Mouse (Mus musculus): ENCODE results near the gene Prm2.
"Not testable (repeated sequence)": the region's sequence is repeated elsewhere in the genome, so short reads cannot be mapped to it uniquely, and the experiment has no call there.

Prm2 gene

DNA sequence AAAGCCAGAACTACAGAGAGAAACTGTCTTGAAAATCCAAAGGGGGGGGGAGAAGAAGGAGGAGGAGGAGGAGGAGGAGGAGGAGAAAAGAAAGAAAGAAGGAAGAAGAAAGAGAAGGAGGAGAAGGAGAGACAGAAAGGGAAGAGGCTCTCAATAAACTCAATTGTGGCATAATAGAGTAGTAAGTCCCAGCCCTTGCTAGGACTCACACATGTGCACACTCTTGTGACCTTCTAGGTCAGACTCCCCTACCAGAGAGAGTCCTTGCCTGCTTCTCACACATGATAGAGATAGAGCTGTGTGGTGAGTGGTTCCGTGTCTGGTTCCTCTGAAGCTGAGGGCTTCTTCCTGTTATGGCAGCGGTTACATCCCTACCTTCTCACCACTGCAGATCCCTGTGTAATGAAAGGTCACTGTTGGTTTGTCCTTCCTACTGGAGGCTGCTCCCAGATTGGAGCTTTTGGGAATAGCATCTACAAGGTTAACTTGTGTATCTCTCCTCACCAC, 17.0 kb upstream of the Prm2 start, which contains the start of gene Gm11172:
TSS of gene Gm11172 (plus strand) at position 51 of the 507 bp plus-strand sequence.
- no peak for DNase-seq (ENCODE audit: low spot score in 2 of 2)

DNA sequence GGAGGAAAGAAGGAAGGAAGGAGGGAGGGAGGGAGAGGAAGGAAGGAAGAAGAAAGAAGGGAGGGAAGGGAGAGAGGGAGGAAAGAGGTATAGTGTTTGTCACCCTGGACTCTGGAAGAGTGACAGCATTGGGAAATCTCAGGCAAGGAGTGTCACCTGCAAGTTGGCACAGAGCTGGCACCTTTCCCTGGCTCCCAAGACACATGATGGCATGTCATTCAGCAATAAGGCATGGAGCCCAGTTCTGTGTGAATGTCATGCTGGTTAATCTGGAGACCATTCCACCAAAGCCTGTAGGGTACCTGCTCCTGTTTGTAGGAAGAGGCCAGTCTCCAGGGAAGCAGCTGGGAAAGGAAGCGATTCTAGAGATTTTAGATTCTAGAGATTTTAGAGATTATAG, 14.4 kb upstream of the Prm2 start:
- no peak for DNase-seq (ENCODE audit: low spot score in 2 of 2)

DNA sequence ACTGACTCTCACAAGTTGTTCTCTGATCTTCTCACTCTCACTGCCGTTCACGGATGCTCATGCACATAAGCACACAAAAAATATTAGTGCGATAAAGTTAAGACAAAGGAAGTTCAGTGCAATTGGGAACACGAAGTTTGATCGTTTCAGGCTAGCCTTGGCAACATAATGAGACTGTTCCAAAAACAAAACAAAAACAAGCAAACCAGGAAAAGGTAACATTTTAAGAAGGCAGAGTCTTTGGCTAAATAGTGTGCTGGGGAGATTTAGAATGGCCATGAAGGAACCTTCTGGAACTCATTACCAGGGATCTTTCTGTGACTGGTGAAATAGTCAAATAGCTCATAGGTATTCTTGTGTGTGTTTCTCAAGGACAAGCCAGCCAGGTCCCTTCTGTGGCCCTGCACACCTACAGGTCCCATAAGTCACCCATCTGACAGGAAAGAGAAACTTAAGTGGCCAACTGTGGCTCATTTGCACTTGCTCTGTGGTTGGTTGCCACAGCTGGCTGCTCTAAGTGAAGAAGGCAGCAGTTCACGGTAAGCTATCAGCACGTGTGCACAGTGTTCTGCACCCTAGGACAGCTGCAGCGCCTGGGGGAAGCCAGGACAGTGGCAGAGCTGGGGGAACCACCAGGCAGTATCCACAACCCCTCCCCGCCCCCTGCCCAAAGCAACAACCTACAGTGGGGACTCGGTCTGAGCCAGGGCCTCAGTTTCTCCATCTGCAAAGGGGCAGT, 10.0 kb upstream of the Prm2 start, which contains the start of gene Prm1:
TSS of gene Prm1 (minus strand) at position 51 of the 739 bp plus-strand sequence.
- DNase-seq (ENCODE audit: low spot score in 2 of 2) = no peak

DNA sequence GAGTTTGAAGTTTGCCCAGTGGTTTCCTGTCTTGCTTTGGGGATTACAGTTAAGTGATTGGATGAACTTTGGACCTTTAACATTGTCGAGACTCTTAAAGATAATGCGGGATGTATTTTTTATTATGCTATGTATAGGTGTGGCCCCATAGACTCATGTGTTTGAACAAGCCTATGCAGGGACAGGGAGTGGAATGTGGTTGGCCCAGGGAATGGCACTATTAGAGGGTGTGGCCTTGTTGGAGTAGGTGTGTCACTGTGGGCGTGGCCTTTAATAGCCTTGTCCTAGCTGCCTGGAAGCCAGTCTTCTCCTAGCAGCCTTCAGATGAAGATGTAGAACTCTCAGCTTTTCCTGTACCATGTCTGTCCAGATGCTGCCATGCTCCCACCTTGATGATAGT, 6.5 kb upstream of the Prm2 start:
- DNase-seq (ENCODE audit: low spot score in 2 of 2) = not testable (repeated sequence)

DNA sequence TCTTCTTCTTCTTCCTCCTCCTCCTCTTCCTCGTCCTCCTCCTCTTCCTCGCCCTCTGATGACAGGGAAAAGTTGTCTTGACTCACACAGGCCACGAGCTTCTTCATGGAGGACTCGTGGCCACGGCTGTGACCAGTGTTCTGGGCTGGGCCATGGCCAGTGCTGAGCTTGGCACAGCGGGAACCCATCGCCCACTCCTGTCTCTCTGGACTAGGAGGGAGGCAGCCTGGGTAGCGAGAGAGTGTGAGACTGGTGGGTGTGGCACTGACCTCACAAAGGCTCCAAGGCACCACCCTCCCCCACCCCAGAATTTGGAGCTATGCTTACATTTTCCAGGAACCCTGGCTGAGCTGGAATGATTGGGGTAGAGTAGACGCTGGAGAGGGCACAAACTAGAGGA, 5.2 kb downstream of the Prm2 start, which contains the start of gene Prm3:
TSS of gene Prm3 (minus strand) at position 213 of the 400 bp plus-strand sequence.
- no peak for DNase-seq (ENCODE audit: low spot score in 2 of 2)

DNA sequence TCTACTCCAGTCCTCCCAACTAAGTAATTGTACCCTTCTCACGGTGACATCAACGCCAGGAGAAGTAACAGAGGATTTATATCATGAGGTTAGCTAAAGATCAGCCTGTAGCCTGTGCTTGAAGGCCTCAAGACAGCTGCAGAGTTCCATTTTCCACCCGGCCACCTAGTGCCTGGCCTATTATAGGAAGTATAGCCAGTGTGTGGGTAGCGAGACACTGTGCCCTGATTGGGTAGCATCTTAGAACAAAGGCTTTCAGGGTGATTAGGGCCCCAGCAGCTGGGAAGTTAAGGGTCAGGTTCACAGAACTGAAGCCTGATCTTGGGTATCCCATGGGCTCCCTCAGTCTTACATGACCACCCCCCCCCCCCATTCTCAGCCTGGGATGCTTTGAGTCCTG, 7.1 kb downstream of the Prm2 start:
- DNase-seq (ENCODE audit: low spot score in 2 of 2) = no peak

DNA sequence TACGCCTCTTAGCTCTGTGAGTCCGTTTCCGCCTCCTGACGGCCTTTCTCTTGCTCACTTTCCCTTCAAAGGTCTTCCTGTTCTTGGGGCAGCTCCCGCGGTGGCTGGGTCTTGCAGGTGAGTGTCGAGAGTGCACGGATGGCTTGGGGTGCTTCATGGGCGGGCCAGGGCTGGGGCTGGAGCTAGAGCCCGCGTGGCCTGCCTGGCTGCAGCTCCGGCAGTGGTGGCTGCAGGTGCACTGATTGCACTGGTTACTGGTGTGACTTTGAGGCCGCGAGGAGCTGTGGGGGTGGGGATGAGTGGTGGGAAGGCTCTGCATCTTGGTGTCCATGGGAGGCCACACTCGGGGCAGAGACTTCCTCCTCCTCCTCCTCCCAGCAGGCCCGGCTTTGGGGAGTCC, 7.7 kb downstream of the Prm2 start, which contains the start of gene Tnp2:
TSS of gene Tnp2 (minus strand) at position 390 of the 400 bp plus-strand sequence.
- DNase-seq (ENCODE audit: low spot score in 2 of 2) = no peak

DNA sequence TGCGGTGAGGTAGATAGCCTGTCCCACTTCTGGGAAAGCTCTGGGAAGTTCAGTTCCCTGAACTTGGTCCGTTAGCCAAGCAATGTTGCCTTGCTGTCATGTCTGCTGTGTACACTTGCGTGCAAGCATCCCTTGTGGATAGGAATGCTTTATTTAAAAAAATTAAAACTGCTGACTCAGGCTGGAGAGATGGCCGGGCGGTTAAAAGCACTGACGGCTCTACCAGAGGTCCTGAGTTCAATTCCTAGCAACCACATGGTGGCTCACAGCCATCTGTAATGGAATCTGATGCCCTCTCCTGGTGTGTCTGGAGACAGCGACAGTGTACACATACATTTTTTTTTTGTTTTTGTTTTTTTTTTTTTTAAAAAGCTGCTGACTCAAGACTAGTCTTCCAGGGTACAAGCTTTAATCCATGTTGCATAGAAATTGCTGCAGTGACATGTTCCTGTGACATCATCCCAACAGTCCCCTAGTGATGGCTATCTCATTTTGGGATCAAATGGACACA, 8.3 kb downstream of the Prm2 start:
- no peak for DNase-seq (ENCODE audit: low spot score in 2 of 2)

DNA sequence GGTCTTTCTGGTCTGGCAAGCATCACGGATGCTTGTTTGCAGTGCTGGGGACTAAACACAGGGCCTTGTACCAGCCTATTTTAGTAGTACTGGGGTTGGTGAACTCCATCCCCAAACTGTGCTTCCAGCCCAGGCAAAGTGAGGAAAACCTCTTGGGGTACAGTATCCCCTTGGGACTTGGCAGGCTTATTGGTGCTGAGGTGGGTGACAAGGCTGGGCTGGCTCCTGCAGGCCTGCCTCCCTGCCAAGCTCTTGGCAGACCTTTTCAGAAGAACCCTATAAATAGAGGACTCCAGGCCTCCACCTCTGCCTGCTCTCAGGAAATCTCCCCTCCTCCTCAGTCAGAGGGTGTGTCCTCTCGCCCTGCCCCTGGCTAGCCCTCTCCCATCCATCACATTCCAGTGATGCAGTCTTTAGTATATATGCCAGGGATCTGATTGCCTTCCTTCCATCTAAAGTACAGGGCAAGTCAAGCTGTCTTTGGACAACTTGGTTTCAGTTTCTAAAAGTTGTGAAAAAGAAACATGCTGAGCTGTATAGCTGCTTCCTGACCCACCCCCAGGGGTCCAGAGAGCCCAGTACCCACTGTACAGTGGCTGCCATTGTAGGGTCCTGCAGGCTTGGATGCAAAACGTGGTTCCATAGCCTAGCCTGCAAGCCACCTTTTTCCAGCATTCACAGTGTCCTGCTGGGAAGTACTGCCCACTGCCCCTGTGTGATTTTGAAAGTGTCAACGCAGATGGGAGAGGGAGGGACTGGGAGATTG, 9.0 kb downstream of the Prm2 start:
- no peak for DNase-seq (ENCODE audit: low spot score in 2 of 2)

DNA sequence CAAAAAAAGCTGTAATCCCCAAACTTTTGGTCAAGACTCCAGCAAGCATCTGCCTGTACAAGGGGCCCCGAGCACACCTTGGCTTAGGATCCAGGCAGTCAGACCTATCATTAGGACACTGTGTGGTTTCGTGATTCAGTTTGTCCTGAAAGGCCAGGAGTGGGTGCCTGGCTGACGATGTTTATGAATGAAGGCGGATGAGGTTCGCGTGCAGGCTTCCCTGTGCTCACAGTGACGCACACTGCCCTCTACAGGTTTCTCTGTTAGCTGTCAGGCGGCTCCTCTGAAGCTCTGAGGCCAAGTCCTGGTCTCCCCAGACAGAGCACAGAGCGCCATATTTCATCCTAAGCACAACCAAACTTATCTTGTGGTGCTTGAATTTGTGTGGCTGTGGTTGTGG, 9.6 kb downstream of the Prm2 start:
- DNase-seq (ENCODE audit: low spot score in 2 of 2) = peak; percentile 42 to 84

DNA sequence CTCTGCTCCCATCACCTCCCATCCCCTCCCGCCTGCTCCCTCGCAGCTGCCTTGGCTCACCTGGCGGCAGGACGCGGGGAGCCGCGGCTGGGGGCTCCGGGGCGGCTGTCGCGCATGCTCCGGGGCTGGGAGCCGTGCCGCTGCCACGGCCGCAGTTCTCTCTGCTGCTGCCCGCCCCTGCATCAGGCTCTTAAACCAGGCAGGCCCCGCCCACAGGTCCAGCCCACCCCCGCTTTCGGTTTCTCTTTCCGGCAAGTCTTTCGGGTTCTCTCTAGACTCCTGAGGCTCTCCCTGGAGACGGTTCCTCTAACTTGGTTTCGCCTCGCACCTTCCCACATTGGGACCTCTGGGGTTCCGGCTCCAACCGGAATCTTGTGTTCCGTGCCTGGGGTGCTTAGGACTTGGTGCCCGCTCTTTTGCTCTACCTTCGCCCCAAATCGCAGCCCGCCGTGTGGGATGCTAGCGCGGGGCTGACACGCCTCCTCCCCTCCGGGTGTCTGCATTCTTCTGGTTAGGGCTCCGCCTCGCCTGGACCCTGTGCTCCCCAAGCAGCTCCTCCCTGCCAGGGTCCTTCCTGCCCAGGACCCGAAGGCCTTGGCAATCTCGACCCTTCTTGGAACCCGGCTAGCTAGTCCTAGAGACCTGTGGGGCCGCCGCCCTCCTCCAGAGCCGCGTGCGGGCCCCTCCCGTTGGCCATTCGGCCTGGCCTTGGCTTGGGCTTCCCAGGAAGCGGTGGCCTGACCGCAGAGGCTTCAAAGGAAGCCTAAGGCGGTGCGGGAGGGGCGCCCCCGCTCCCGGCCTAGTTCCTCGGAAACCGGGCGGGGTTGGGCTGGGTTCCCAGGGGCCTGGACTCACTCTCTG, 10.3 kb downstream of the Prm2 start, which contains the start of gene Socs1:
TSS of gene Socs1 (minus strand) at position 166 of the 861 bp plus-strand sequence.
- peak; percentile 37 to 78 for DNase-seq (ENCODE audit: low spot score in 2 of 2)

DNA sequence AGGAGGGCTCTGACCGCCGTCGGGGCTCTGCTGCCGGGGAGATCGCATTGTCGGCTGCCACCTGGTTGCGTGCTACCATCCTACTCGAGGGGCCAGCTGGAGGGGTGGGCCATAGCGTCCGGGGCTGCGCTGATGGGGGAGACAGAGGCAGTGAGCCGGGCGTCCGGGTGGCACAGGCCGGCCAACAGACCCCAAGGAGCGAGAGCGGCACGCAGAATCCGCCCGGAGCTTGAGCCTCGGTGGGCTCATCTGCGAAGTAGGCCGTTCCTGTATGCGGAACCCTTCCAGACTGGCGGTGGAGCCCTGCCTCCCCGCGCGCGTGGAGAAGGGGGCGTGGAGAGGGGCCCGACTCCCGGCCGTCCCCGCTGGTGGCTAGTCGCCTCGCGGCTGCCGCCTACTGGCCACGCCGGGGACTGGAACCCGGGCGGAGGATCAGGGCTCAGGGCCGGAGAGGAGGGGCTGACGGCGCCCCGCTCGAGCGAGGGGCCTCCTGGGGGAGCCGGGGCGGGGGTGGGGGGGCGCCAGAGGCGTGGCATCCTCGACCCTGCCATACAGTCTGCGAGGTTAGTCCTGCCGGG, 11.1 kb downstream of the Prm2 start:
- DNase-seq (ENCODE audit: low spot score in 2 of 2) = peak; percentile 40 to 81

DNA sequence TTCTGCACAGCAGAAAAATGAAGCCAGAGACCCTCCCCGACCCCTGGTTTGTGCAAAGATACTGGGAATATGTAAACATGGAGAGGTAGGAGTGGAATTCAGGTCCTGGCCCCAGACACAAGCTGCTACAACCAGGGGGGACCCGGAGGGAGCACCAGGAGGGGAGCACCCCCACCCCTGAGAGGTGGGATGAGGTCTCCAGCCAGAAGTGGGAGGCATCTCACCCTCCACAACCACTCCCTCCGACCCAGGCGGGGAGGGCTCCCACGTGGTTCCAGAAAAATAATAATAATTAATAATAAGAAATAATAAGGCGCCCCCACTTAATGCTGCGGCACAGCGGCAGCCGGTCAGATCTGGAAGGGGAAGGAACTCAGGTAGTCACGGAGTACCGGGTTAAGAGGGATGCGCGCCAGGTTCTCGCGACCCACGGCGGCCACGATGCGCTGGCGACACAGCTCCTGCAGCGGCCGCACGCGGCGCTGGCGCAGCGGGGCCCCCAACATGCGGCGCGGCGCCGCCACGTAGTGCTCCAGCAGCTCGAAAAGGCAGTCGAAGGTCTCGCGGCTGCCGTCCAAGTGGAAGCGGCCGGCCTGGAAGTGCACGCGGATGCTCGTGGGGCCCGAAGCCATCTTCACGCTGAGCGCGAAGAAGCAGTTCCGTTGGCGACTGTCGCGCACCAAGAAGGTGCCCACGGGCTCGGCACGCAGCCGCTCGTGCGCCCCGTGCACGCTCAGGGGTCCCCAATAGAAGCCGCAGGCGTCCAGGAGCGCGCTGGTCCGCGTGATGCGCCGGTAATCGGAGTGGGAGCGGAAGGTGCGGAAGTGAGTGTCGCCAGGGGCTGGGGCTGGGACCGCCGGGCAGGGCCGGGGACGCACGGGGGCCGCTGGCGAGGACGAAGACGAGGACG, 11.8 kb downstream of the Prm2 start:
- DNase-seq (ENCODE audit: low spot score in 2 of 2) = no peak

DNA sequence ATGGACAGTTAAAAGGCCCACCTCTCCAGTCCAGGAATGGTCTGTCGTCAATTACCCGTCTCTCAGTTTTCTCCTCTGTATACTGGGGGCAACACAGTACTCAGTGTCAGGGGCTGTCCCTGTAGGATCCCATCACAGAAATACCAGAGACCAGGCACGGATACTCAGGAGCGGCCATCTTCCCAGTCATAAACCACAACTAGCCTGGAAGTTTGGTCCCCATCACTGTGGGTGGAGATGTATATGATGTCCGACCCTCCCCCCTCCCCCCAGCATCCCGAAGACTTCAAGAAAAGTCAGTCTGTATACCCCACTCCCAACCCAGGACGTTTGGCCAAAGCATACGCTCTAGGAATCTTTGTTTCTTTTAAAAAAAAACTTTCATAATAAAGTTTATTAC, 12.5 kb downstream of the Prm2 start:
- DNase-seq (ENCODE audit: low spot score in 2 of 2) = no peak

DNA sequence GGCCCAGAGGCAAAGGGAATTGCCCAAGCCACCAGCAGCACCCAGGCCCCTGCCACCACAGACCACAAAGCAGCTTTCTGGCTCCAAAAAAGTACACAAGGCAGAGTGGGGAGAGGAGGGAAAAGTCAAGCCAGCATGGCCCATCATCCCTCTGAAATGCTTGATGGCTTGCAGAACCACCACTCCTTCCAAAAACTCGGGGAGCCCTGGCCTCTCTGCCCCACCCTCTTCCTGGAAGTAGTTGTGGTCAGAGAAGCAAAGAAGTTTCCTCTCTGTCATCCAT, 12.8 kb downstream of the Prm2 start:
- no peak for DNase-seq (ENCODE audit: low spot score in 2 of 2)

DNA sequence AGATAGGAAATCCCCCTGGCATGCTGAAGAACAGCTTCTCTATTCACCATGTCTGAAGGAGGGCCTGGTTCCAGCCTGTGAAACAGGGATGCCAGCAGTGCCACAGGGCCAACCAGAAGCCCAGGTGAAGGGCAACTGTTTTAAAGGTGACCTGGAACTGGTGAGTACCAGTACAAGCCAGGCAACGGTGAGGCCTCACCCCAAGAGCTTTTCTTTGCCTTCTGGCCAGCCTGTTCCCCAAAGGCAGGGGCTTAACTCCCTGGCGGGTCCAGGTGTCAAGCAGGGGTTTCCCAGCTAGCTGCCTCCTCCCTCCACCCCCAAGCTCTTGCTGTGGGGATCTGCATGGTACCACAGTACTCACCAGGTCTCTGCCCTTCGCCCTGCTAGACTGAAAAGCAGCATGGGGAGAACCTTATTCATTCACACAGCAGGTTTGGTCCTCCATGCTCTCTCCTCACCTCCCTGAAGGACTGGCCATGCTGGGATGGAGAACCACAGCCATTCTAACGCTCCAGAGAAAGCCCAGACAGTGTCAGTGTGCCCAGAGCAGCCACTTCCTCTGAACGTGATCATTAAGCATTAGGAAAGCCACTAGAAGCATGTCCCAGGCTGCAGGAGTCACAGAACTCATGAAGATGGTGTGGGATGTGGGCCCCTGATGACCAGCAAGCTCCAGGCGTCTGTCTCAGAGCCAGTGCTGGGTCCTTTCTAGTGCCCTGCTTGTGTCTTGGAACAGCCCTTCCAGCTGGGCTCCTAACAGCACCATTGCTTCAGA, 13.4 kb downstream of the Prm2 start:
- no peak for DNase-seq (ENCODE audit: low spot score in 2 of 2)

DNA sequence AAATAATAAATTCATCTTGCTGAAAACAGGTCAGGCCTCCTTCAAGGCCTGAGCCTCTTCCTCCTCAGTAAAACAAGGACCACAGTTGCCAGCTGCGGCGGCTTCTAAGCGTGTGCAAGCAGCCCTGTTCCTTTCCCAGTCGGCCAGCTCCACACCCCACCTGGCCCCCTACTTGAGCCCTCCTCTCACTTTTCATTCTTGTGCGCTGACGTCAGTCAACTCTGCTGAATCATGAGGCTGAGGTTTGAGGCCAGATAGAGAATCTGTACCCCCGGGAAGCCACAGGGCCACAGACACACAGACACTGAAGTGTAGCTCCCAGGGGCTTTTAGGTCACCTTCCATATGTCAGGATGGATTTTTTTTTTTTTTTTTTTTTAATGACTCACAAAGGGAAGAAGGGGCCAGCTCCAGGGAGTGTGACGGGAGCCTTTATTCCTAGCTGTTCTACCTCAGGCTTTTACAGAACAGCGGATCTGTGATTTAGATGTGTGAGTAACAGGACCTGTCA, 14.0 kb downstream of the Prm2 start:
- no peak for DNase-seq (ENCODE audit: low spot score in 2 of 2)

DNA sequence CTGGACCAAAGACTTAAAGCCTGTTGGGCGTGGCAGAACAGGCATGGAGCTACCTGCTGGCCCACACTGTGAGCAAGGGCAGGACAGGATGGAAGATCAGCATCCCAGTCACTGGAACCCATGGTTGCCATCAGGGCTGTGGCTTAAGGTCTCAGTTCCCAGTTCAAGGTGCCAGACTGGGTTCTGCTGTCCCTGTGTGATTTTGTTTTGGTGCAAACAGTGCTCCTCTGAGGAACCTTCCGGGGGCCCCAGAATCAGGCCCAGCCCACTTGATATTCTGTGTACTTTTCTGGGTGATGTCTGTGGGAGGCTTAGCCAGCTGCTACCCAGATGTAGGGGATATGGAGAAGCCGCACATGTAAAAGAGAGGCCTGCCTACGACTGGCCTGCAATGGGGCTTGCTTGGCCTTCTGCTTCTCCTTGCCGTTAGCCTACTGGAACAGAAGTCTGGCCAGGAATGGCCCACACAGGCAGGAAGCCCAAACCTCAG, 15.3 kb downstream of the Prm2 start:
- no peak for DNase-seq (ENCODE audit: low spot score in 2 of 2)

DNA sequence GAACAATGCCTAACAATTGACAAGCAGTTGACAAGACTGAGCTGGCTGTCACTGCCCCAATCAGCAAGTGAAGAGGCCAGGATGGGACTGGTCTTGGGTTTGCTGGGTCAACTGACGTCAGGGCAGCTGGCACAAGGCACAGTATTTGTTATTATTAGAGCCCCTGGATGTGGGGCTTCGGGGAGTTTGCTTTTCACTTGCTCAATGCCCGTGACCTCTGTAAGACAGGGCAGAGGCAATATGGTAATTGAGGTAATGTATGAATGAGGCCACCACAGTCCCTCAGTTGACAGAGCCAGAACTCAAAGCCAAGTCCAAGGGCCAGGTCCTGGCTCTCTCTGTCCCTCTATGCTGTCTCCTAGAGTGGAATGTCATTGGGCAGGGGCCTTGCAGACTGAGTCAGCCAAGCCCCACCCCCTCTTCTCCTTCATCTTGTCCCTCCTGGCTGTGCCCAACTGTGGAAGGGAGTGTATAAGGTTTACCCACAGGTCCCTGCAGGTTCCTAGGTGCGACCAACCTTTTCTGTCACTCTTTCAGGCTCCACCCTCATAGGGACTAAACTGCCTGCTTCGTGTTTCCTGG, 18.3 kb downstream of the Prm2 start:
- DNase-seq (ENCODE audit: low spot score in 2 of 2) = no peak

Data from left cerebral cortex, adult 9 months (tissue).